Mouse (Mus musculus): ENCODE results near the gene Defa28. TPM values are rescaled to one million over a fixed set of nuclear protein-coding genes. Genes with fewer than 3 reads are reported as not detected.

Gene Defa28
- not detected in 2 replicates for polyA plus RNA-seq (2012; rRNA removed)

GRCm38 (mm10) chr8:21582706-21583105 is at the start of gene Defa28:
Gene Defa28 (plus strand): TSS chr8:21583006.

GRCm38 (mm10) chr8:21565086-21565485 is 17.7 kb upstream of the Defa28 start, which contains the start of gene Defa37:
Gene Defa37 (plus strand): TSS chr8:21565386.

GRCm38 (mm10) chr8:21594408-21594807 is 11.6 kb downstream of the Defa28 start, which contains the start of gene Gm7861:
Gene Gm7861 (minus strand): TSS chr8:21594508.

GRCm38 (mm10) chr8:21617883-21618282 is 35.1 kb downstream of the Defa28 start, which contains the start of gene Defa26:
Gene Defa26 (plus strand): TSS chr8:21618183.

Other genes starting within 250 kb of the Defa28 start
- 0.35 TPM in 1 of 2 replicates, not detected in the other for gene Defa2, start 204.5 kb upstream of the Defa28 start, polyA plus RNA-seq (2012; rRNA removed)
- 0.35 TPM in 1 of 2 replicates, not detected in the other for gene Defa33, start 191.2 kb upstream of the Defa28 start, polyA plus RNA-seq (2012; rRNA removed)
- gene Defa36, start 155.6 kb upstream of the Defa28 start, polyA plus RNA-seq (2012; rRNA removed), result not detected in 2 replicates
- 0.22 TPM in 1 of 2 replicates, not detected in the other for gene Gm7849, start 126.4 kb upstream of the Defa28 start, polyA plus RNA-seq (2012; rRNA removed)
- gene Defa20, start 73.7 kb upstream of the Defa28 start, polyA plus RNA-seq (2012; rRNA removed), result not detected in 2 replicates
- gene Defa32, start 54.0 kb upstream of the Defa28 start, polyA plus RNA-seq (2012; rRNA removed), result not detected in 2 replicates
- gene Defa37, start 17.6 kb upstream of the Defa28 start, polyA plus RNA-seq (2012; rRNA removed), result not detected in 2 replicates
- not detected in 2 replicates for gene Gm7861, start 11.5 kb downstream of the Defa28 start, polyA plus RNA-seq (2012; rRNA removed)
- not detected in 2 replicates for gene Defa26, start 35.2 kb downstream of the Defa28 start, polyA plus RNA-seq (2012; rRNA removed)
- gene Defa17, start 72.8 kb downstream of the Defa28 start, polyA plus RNA-seq (2012; rRNA removed), result not detected in 2 replicates
- gene Defa34, start 82.8 kb downstream of the Defa28 start, polyA plus RNA-seq (2012; rRNA removed), result not detected in 2 replicates
- not detected in 2 replicates for gene AY761184, start 120.6 kb downstream of the Defa28 start, polyA plus RNA-seq (2012; rRNA removed)
- 0.28 TPM in 1 of 2 replicates, not detected in the other for gene Defa24, start 151.5 kb downstream of the Defa28 start, polyA plus RNA-seq (2012; rRNA removed)
- not detected in 2 replicates for gene Defb50, start 240.5 kb downstream of the Defa28 start, polyA plus RNA-seq (2012; rRNA removed)